Mouse (Mus musculus) liver, embryonic 11.5 days (tissue): Measurements from ENCODE around the gene Pitpnm1. TPM values are rescaled to one million over a fixed set of nuclear protein-coding genes. Genes with fewer than 3 reads are reported as not detected.

Experiments
- ATAC-seq: fragments of 200-750 bp; cut with Nextera tagmentation; replicated peaks from 2 replicates; pipeline ENCODE4 v1.8.0; 2017; ENCODE audit warnings: moderate number of reproducible peaks, mild to moderate bottlenecking, moderate TSS enrichment, moderate library complexity; ENCODE audit not compliant: low FRiP score
- DNase-seq: peaks from one replicate; pipeline ENCODE4 v3.0.0-alpha.2; 2017; ENCODE audit warnings: low spot score
- H3K27ac ChIP-seq: fragments of 300-500 bp; sonication (generic); 2 replicates; pipeline ENCODE4 v1.5.1; 2014; ENCODE audit warnings: mild to moderate bottlenecking, low read depth, low read length, control low read depth
- H3K27me3 ChIP-seq: fragments of 300-500 bp; sonication (generic); replicated peaks from 2 replicates; pipeline ENCODE4 v1.6.1; 2014; ENCODE audit warnings: low read length, mixed read lengths; ENCODE audit not compliant: control insufficient read depth, insufficient read depth
- H3K36me3 ChIP-seq: fragments of 300-500 bp; sonication (generic); 2 replicates; pipeline ENCODE4 v1.6.1; 2014; ENCODE audit warnings: mild to moderate bottlenecking, low read length, moderate library complexity, mixed read lengths; ENCODE audit not compliant: control insufficient read depth, insufficient read depth
- H3K4me1 ChIP-seq: fragments of 300-500 bp; sonication (generic); replicated peaks from 2 replicates; pipeline ENCODE4 v1.6.1; 2014; ENCODE audit warnings: low read length, mixed read lengths; ENCODE audit not compliant: control insufficient read depth, insufficient read depth
- H3K4me2 ChIP-seq: fragments of 300-500 bp; sonication (generic); 2 replicates; pipeline ENCODE4 v1.6.1; 2014; ENCODE audit warnings: mild to moderate bottlenecking, control low read depth, moderate library complexity
- H3K4me3 ChIP-seq: fragments of 300-500 bp; sonication (generic); 2 replicates; pipeline ENCODE4 v1.5.1; 2014; ENCODE audit warnings: low read depth, low read length, control low read depth
- H3K9ac ChIP-seq: fragments of 300-500 bp; sonication (generic); 2 replicates; pipeline ENCODE4 v1.6.1; 2014; ENCODE audit warnings: low read depth, low read length, control low read depth
- H3K9me3 ChIP-seq: fragments of 300-500 bp; sonication (generic); 2 replicates; pipeline ENCODE4 v1.6.1; 2016; ENCODE audit warnings: low read length, inconsistent platforms, mixed read lengths; ENCODE audit not compliant: control insufficient read depth
- WGBS: fragments of 180-500 bp; shearing (Covaris S2); extraction: QIAGEN DNeasy Blood & Tissue Kit; methylation state at CpG from one replicate; pipeline ENCODE4 v1.1.7; 2014; 5-methylcytosine and 5-hydroxymethylcytosine counted together
- polyA plus RNA-seq: library from polyadenylated mRNA; unstranded; fragments of >200 nt; fragmentation: Nextera tagmentation; extraction: Ambion mirVana; gene quantifications from 2 replicates; pipeline ENCODE4 v1.2.1, GENCODE M21; 2014

Gene Pitpnm1
- polyA plus RNA-seq, 1 experiment from 2014 or later = 8.0 TPM

DNA sequence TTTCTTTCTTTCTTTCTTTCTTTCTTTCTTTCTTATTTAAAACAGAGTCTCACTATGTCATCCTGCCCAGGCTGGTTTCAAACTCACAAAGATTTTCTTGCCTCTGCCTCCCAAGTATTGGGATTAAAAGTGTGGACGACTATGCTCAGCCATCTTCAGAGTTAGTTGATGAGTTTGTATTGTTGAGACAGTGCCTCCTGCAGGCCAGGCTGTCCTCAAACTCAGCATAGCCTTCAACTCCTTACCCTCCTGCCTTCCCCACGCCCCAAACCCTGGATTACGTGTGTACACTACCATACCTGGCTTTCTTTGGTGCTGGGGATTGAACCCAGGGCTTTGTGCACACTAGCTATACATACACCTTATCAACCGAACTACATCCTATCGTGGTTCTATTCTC, 36.7 kb downstream of the Pitpnm1 start:
- H3K36me3 ChIP-seq = peaks cover 9% of the 10 kb centered on the region
- no peak overlapping the region for H3K9ac ChIP-seq
- peaks cover 4% of the 10 kb centered on the region; the same call in 1 of the 2 replicates for H3K27me3 ChIP-seq
- ATAC-seq = peak; percentile 66
- peaks cover 4% of the 10 kb centered on the region for H3K4me1 ChIP-seq
- no peak overlapping the region for H3K27ac ChIP-seq
- DNase-seq = no peak
- H3K4me2 ChIP-seq = no peak overlapping the region
- WGBS = 73% methylated on average over 5 of the region's 5 CpGs
- no peak overlapping the region for H3K4me3 ChIP-seq
- H3K9me3 ChIP-seq = no peaks in the 10 kb centered on the region

DNA sequence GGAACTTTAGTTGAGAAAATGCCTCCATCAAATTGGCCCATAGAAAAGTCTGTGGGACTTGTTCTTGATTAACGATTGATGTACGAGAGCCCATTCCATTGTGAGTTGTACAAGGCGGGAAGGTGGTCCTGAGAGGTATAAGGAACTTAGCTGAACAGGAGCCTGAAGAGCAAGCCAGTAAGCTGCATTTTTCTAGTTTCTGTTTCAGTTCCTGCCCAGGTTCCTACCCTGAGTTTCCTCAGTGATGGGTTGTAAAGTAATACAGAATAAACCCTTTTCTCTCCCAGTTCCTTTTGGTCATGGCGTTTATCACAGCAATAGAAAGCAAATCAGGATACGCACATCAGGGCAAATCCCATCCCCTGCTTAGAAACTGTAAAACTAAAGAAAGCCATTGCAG, 38.1 kb downstream of the Pitpnm1 start:
- DNase-seq = no peak
- Histone ChIP-seq H3K4me2 (no peak overlapping the region), H3K27me3 (peaks cover 4% of the 10 kb centered on the region; the same call in 1 of the 2 replicates), H3K27ac (no peak overlapping the region), H3K4me1 (no peaks in the 10 kb centered on the region), H3K9me3 (no peaks in the 10 kb centered on the region), H3K36me3 (no peaks in the 10 kb centered on the region; the same call in 1 of the 2 replicates), H3K4me3 (no peak overlapping the region), H3K9ac (no peak overlapping the region)
- ATAC-seq = no peak
- WGBS = 86% methylated on average over 5 of the region's 5 CpGs

DNA sequence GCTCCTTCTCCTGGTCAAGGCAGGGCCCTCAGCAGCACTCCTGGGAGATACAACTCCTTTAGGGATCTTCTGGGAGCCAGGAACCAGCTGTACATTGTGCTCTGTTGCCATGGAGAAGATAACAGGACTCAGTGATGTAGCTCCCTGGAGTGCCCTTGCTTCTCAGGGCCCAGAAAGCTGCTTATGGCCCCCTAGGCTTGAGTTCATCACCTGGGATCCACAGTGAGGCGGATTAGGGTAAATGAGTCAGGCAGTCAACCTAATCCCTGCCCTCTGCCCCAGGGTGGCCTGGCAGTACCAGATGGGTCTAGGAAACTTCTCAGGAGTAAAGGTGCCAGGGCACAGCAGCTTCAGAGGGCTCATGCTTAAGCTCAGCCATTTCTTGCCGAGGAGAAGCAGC, 39.6 kb downstream of the Pitpnm1 start, which contains the start of gene Gpr152:
Gpr152 (plus strand) TSS at position 342 of the 400 bp plus-strand sequence.
- ATAC-seq (no peak), DNase-seq (no peak)
- H3K4me2 ChIP-seq = no peak within 1 kb of the TSS
- H3K9ac ChIP-seq = no peak within 1 kb of the TSS
- no peak within 1 kb of the TSS for H3K4me3 ChIP-seq
- no peaks in the 10 kb centered on the region for H3K36me3 ChIP-seq
- H3K27ac ChIP-seq = no peak within 1 kb of the TSS
- peaks cover 4% of the 10 kb centered on the region; the same call in 1 of the 2 replicates for H3K27me3 ChIP-seq
- 79% methylated on average over 2 of the region's 2 CpGs for WGBS
- H3K9me3 ChIP-seq = no peaks in the 10 kb centered on the region
- no peaks in the 10 kb centered on the region for H3K4me1 ChIP-seq

DNA sequence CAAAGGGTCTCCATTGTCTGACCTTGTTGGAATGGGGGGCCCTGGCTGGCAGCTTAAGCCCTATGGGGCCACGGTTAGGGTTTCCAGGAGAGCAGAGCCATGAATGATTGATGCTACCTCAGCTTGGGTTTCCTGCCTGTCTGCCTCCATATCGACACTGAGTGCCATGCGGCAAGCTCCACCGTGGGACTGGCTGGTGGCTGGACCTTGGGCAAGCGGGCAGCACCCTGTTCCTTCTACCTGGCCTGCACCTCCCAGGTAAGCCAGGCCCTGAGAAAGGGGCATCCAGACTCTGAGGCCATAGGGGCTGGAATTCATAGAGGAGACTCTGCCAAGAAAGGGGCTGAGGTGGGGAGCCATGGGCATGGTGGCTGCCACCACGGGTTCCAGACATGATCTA, 40.3 kb downstream of the Pitpnm1 start:
- ATAC-seq (no peak), DNase-seq (no peak)
- no peak overlapping the region for H3K9ac ChIP-seq
- no peak overlapping the region for H3K4me2 ChIP-seq
- H3K4me3 ChIP-seq = no peak overlapping the region
- no peak overlapping the region for H3K27ac ChIP-seq
- peaks cover 4% of the 10 kb centered on the region; the same call in 1 of the 2 replicates for H3K27me3 ChIP-seq
- no peaks in the 10 kb centered on the region for H3K9me3 ChIP-seq
- no peaks in the 10 kb centered on the region for H3K4me1 ChIP-seq
- 71% methylated on average over 6 of the region's 6 CpGs for WGBS
- H3K36me3 ChIP-seq = no peaks in the 10 kb centered on the region

DNA sequence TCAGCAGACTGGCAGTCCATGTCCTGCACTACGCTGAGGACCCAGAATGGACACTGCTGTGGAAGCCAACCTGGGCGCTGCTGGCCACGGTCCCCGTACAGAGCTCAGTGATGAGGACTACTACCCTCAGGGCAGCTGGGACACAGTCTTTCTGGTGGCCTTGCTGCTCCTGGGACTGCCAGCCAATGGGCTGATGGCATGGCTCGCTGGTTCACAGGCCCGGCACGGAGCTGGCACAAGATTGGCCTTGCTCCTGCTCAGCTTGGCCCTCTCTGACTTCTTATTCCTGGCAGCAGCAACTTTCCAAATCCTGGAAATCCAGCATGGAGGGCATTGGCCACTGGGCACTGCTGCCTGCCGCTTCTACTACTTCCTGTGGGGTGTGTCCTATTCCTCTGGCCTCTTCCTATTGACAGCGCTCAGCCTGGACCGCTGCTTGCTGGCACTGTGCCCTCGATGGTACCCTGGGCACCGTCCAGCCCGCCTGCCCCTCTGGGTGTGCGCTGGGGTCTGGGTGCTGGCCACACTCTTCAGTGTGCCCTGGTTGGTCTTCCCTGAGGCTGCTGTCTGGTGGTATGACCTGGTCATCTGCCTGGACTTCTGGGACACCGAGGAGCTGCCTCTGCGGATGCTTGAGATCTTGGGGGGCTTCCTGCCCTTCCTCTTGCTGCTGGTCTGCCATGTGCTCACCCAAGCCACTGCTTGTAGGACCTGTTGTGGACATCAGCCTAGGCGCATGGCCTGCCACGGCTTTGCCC, 42.8 kb downstream of the Pitpnm1 start:
- H3K27me3 ChIP-seq = peaks cover 4% of the 10 kb centered on the region; the same call in 1 of the 2 replicates
- H3K9me3 ChIP-seq = no peaks in the 10 kb centered on the region
- ATAC-seq = no peak
- WGBS = 85% methylated on average over 18 of the region's 18 CpGs
- DNase-seq = no peak
- H3K36me3 ChIP-seq = no peaks in the 10 kb centered on the region
- no peak overlapping the region for H3K27ac ChIP-seq
- H3K4me2 ChIP-seq = no peak overlapping the region
- H3K4me3 ChIP-seq = no peak overlapping the region
- H3K9ac ChIP-seq = no peak overlapping the region
- peaks cover 3% of the 10 kb centered on the region for H3K4me1 ChIP-seq

DNA sequence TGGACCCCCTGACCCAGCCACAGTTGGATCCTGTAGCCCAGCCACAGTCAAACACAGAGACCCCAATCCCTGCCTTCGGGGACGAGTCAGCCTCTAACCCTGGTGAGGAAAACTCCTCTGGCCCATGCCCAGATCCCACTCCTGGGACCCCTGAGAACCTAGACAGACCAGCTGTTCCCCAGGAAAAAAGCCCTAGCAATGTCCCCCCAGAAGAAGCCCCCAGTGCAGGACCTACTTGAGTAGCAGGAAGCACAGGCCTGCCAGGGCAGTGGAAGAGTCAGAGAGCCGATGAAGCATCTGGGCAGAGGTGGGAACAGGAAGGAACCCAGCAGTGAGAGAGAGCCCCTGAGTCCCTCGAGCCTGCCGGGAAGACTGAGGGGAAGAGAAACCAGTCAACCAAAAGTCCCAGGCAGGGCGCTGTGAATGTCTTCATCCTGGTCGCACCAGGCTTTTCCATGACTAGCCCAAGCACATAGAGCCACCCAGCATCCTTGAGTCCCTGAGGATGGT, 44.0 kb downstream of the Pitpnm1 start, which contains the start of gene Cabp4:
Cabp4 (minus strand) TSS at position 275 of the 510 bp plus-strand sequence.
- Histone ChIP-seq H3K9ac (no peak within 1 kb of the TSS), H3K4me1 (peaks cover 10% of the 10 kb centered on the region), H3K36me3 (no peaks in the 10 kb centered on the region), H3K4me2 (no peak within 1 kb of the TSS), H3K9me3 (no peaks in the 10 kb centered on the region), H3K27ac (no peak within 1 kb of the TSS), H3K27me3 (peaks cover 4% of the 10 kb centered on the region; the same call in 1 of the 2 replicates), H3K4me3 (no peak within 1 kb of the TSS)
- no peak for DNase-seq
- ATAC-seq = no peak
- WGBS = 71% methylated on average over 7 of the region's 7 CpGs

DNA sequence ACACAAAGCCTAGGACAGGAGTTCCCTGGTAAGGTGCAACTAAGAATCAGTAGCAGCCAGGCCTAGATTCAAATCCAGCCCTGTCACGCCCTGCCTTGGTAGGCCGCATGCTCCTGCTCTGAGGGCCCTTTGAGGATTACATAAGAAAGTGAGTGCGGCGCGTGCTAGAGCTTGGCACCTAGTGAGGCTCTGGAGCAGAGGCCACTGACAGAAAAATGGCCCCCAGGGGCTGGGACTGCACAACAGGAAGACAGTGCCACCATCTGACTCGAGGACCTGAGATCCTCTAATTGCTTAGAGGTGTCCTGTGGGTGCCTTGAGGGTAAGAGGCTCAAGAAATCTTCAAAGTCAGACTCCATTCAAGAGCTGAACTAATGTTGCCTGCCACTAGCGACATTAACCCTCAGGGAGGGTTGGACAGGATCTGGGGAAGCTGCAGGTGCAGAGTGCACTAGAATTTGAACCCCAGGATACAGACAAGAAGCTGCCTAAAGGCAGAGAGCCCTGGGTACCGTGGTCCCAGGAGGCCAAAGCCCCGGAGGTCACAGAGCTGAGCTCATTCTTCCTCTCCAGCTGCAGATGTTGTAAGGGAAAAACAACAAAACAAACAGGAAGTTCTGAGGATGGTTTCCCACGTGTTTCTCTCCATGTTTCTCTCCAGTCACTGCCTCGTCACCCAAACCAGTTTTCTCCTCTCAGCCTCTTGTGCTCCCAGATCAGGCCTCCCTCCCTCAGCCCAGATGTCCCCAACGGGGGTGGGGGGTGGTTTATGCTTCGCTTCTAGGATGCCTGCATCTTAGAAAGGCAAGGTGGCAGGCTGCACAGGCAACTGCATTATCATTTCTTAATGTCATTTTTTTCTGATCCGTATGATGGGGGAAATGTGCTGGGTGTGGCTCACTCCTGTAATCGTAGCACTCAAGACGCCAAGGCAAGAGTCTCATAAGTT, 45.0 kb downstream of the Pitpnm1 start:
- DNase-seq (no peak), ATAC-seq (no peak)
- no peaks in the 10 kb centered on the region for H3K9me3 ChIP-seq
- no peak overlapping the region for H3K9ac ChIP-seq
- peaks cover 4% of the 10 kb centered on the region; the same call in 1 of the 2 replicates for H3K27me3 ChIP-seq
- H3K4me1 ChIP-seq = peaks cover 19% of the 10 kb centered on the region
- 73% methylated on average over 16 of the region's 16 CpGs for WGBS
- no peaks in the 10 kb centered on the region for H3K36me3 ChIP-seq
- H3K27ac ChIP-seq = no peak overlapping the region
- no peak overlapping the region for H3K4me2 ChIP-seq
- no peak overlapping the region for H3K4me3 ChIP-seq

DNA sequence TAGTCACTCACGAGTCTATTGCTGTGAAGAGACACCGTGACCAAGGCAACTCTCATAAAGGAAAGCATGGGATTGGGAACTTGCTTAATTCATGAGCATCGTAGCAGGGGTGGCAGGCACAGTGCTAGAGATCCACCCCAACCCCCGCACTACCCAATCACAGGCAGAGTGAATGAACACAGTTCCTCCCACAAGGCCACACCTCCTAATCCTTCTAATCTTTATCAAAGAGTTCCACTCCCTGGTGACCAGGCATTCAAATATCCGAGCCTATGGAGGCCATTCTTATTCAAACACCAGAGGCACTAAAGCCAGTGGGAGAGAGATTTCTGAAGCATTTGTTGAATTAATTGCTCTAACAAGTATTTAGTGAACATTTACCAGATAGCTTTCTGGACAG, 46.1 kb downstream of the Pitpnm1 start:
- Histone ChIP-seq H3K9ac (no peak overlapping the region), H3K27me3 (no peaks in the 10 kb centered on the region), H3K4me1 (peaks cover 19% of the 10 kb centered on the region), H3K27ac (no peak overlapping the region), H3K36me3 (peaks cover 4% of the 10 kb centered on the region; the same call in 1 of the 2 replicates), H3K9me3 (no peaks in the 10 kb centered on the region), H3K4me2 (no peak overlapping the region), H3K4me3 (no peak overlapping the region)
- DNase-seq (no peak), ATAC-seq (no peak)
- WGBS = 92% methylated on average over 5 of the region's 5 CpGs
